Mouse (Mus musculus) small intestine, adult 2 months (tissue): Measurements from ENCODE around the gene Fdxacb1. TPM values are rescaled to one million over a fixed set of nuclear protein-coding genes. Genes with fewer than 3 reads are reported as not detected.

Source experiments
- H3K27ac ChIP-seq: fragments of 200-500 bp; 2 replicates; pipeline ENCODE4 v1.5.1; 2012; ENCODE audit warnings: low read depth, low read length, control low read depth, inconsistent platforms; ENCODE audit not compliant: insufficient read depth
- H3K27me3 ChIP-seq: fragments of 200-500 bp; 2 replicates; pipeline ENCODE4 v1.6.1; 2012; ENCODE audit warnings: mild to moderate bottlenecking, moderate library complexity, low read length, inconsistent platforms; ENCODE audit not compliant: control insufficient read depth, insufficient read depth
- H3K36me3 ChIP-seq: fragments of 200-500 bp; 2 replicates; pipeline ENCODE4 v1.6.1; 2012; ENCODE audit warnings: mild to moderate bottlenecking, low read length, control low read depth, inconsistent platforms; ENCODE audit not compliant: control insufficient read depth, insufficient read depth
- H3K4me1 ChIP-seq: fragments of 200-500 bp; 2 replicates; pipeline ENCODE4 v1.6.1; 2012; ENCODE audit warnings: low read length, inconsistent platforms, mixed read lengths; ENCODE audit not compliant: control insufficient read depth, insufficient read depth, insufficient read length
- H3K4me3 ChIP-seq: fragments of 200-500 bp; 2 replicates; pipeline ENCODE4 v1.5.1; 2012; ENCODE audit warnings: low read depth, mild to moderate bottlenecking, control low read depth, inconsistent platforms, low read length, moderate library complexity
- CTCF ChIP-seq: fragments of 200-500 bp; IDR thresholded peaks from 2 replicates; pipeline ENCODE4 v1.5.1; 2012; ENCODE audit warnings: low read depth, mild to moderate bottlenecking, control low read depth, inconsistent platforms, low read length, moderate library complexity, mixed read lengths; ENCODE audit not compliant: insufficient replicate concordance, insufficient read length; ENCODE audit errors: extremely low read depth
- POLR2A ChIP-seq: fragments of 200-500 bp; IDR thresholded peaks from 2 replicates; pipeline ENCODE4 v1.6.1; 2012; ENCODE audit warnings: low read depth, mild to moderate bottlenecking, control low read depth, inconsistent platforms, low read length, moderate library complexity
- WGBS: fragments of 180-500 bp; shearing (Covaris S2); methylation state at CpG from one replicate; pipeline ENCODE4 v1.1.7; 2018; 5-methylcytosine and 5-hydroxymethylcytosine counted together
- polyA plus RNA-seq: library from polyadenylated mRNA; depleted of rRNA; stranded (reverse); fragments of >200 nt; gene quantifications from 2 replicates; pipeline ENCODE4 v1.2.3, GENCODE M21; 2012

Gene Fdxacb1
- polyA plus RNA-seq, 1 experiment = 2.4 TPM

DNA sequence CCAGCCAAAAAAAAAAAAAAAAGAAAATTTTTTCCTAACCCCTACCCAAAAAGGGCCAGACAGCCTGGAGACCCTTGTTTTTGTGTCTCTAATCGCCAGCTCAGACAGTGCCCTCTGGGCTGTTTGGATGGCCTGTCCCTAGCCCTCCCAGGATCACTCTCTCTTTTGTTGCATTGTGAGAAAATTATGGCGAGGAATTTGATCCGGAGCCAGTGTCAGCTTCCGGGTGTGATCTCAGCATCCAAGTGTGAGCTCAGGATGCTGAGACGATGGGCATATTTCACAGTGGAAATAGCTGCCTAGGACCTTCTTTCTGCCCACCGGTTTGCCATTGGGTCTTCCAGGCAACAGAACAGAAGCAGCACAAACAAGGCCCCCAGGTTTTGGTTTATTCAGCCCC is 17.3 kb upstream of the Fdxacb1 start:
- WGBS = 80% methylated on average over 6 of the region's 6 CpGs
- 0 out of 2 replicates have a peak, but pooled peaks cover 3% of the 10 kb centered on the region for H3K27me3 ChIP-seq
- TF ChIP-seq POLR2A (no peak), CTCF (no peak)
- H3K4me3 ChIP-seq = no peak overlapping the region
- no peaks in the 10 kb centered on the region for H3K36me3 ChIP-seq
- H3K27ac ChIP-seq = no peak overlapping the region
- peaks cover 2% of the 10 kb centered on the region; the same call in 1 of the 2 replicates for H3K4me1 ChIP-seq

DNA sequence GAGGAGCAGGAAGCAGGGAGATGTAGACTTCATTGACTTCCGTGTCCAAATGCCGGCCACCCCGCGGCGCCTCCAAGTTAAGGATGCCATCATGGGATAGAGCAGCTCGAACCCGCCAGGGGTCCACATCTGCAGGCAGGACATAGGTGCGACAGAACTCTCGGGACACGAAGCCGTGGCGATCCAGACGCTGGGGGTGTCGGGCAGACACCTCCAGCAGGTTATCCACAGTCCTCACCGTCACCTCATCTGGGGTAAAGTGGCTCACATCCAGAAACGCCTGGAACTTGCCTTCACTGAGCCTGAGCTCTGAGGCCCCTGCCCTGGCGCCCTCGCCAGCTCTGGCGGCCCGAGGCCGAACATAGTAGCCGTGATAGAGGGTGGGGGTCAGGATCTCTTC is 16.7 kb upstream of the Fdxacb1 start, which contains the start of gene Cryab:
Cryab (plus strand) TSS at position 3 of the 400 bp plus-strand sequence.
- TF ChIP-seq CTCF (no peak), POLR2A (no peak)
- H3K4me1 ChIP-seq = peaks cover 2% of the 10 kb centered on the region; the same call in 1 of the 2 replicates
- peak within 1 kb of the TSS; percentile 55; the same call in 1 of the 2 replicates for H3K27ac ChIP-seq
- 0 out of 2 replicates have a peak, but pooled peaks cover 3% of the 10 kb centered on the region for H3K27me3 ChIP-seq
- H3K4me3 ChIP-seq = peak within 1 kb of the TSS; percentile 37
- WGBS = 80% methylated on average over 22 of the region's 22 CpGs
- no peaks in the 10 kb centered on the region for H3K36me3 ChIP-seq

DNA sequence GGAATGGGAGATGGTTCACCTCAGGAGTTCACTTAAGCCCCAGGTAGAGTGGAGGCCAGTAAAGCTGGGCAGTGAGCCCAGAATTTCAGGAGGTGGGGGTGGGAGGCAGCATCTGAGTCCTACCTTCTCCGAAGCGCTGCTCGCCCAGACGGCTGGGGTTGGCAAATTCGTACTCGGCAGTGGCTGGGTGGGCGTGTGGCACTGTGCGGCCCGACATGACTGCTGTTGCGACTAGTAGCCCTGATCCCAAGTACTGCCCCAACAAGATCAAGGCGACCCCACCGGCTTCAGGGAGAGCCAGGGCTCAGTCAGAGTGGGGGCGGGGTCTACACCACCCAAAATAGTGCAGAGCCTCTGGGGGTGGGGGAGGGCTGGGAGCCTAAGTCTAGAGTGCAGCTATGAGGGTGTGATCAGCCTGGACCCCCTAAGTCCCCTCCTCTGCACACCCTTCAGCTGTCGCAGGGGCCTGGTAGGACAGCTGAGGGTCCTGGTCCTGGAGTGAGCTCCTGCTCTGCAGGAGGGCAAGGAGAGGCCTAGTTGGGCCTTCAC is 15.9 kb upstream of the Fdxacb1 start, which contains the start of gene Hspb2:
Hspb2 (minus strand) TSS at position 301 of the 549 bp plus-strand sequence.
- no peak for TF ChIP-seq POLR2A
- TF ChIP-seq CTCF = no peak
- Histone ChIP-seq H3K4me3 (peak within 1 kb of the TSS; percentile 54), H3K27ac (peak within 1 kb of the TSS; percentile 55), H3K36me3 (no peaks in the 10 kb centered on the region), H3K27me3 (0 out of 2 replicates have a peak, but pooled peaks cover 3% of the 10 kb centered on the region), H3K4me1 (no peaks in the 10 kb centered on the region)
- WGBS = 80% methylated on average over 14 of the region's 14 CpGs

GRCm38 (mm10) chr9:50752784-50753615 is 15.0 kb upstream of the Fdxacb1 start:
- H3K27me3 ChIP-seq = 0 out of 2 replicates have a peak, but pooled peaks cover 3% of the 10 kb centered on the region
- no peaks in the 10 kb centered on the region for H3K36me3 ChIP-seq
- no peak for TF ChIP-seq POLR2A
- TF ChIP-seq CTCF = no peak
- no peaks in the 10 kb centered on the region for H3K4me1 ChIP-seq
- H3K27ac ChIP-seq = peak overlapping the region; percentile 44
- peak overlapping the region; percentile 54 for H3K4me3 ChIP-seq
- 48% methylated on average over 17 of the region's 17 CpGs for WGBS

- Histone ChIP-seq H3K27me3 (0 out of 2 replicates have a peak, but pooled peaks cover 3% of the 10 kb centered on the region), H3K36me3 (no peaks in the 10 kb centered on the region), H3K4me3 (peak overlapping the region; percentile 3; the same call in 1 of the 2 replicates), H3K27ac (no peak overlapping the region), H3K4me1 (no peaks in the 10 kb centered on the region)
- TF ChIP-seq POLR2A (no peak), CTCF (no peak)
- whole genome bisulfite sequencing = 37% methylated on average over 7 of the region's 7 CpGs
Observed at GRCm38 (mm10) chr9:50753947-50754346, 14.1 kb upstream of the Fdxacb1 start.

DNA sequence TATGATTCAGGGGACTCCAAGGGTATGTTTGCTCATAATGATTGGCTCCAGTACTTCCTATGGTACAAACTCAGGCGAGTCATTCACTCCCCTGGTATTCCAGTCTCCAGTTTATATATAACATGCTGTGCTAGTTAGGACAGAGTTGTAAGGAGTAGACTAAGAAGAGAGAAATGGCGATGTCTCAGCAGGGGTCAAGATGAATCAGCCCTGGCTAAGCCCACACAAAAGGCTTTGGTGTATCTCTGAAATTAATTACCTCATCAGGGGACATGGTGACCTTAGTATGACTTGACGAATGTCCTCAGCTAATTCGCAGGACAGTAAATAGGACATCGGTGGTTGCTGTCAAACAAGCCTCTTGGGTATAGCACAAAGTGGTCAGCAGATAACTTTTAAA is 11.3 kb upstream of the Fdxacb1 start:
- H3K27ac ChIP-seq = no peak overlapping the region
- no peaks in the 10 kb centered on the region for H3K36me3 ChIP-seq
- no peak for TF ChIP-seq CTCF
- TF ChIP-seq POLR2A = no peak
- H3K27me3 ChIP-seq = 0 out of 2 replicates have a peak, but pooled peaks cover 3% of the 10 kb centered on the region
- no peaks in the 10 kb centered on the region for H3K4me1 ChIP-seq
- no peak overlapping the region for H3K4me3 ChIP-seq
- 78% methylated on average over 5 of the region's 5 CpGs for WGBS

DNA sequence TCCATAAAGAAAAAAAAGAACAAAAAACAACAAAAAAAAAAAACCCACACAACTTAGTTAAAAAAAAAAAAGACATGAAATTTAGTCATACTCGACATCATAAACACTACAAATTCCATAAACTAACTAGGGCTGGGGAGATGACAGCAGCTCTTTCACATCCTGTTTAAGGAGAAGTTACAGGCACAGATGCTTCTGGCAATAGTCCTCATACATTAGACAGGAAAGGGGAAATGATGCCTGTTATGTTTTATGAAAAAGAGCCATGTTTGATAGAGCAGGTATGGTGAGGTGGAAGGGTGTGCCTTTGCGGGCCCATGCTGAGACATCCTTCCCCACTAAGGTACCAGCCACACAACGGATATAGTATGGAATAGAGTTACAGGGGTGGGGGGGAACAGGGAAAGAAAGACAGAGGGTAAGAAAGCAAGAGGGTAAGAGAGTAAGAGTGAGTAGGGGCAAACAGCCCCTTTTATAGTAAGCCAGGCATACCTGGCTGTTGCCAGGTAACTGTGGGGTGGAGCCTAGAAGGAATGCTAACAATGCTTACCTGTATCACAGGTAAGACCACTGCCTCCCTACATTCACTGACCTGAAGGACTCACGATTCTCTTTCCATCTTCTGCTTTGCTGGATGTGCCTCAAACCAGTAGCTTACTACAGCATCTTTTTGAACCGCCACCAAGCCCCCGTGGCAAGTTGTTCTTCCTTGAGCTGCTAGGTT is 6.4 kb upstream of the Fdxacb1 start:
- Histone ChIP-seq H3K4me3 (no peak overlapping the region), H3K27ac (no peak overlapping the region), H3K36me3 (peaks cover 7% of the 10 kb centered on the region), H3K4me1 (no peaks in the 10 kb centered on the region), H3K27me3 (no peaks in the 10 kb centered on the region)
- WGBS = 54% methylated on average over 6 of the region's 6 CpGs
- TF ChIP-seq CTCF = no peak
- no peak for TF ChIP-seq POLR2A
